Mouse (Mus musculus) fibroblast of lung, adult 2 months (primary cell): ENCODE data around the gene Gm2244.
"Not testable (repeated sequence)": the region's sequence is repeated elsewhere in the genome, so short reads cannot be mapped to it uniquely, and the experiment has no call there.

Experiments used
- DNase-seq: peaks from one replicate; pipeline ENCODE4 v3.0.0-alpha.2; 2011; ENCODE audit warnings: low read depth

The Gm2244 gene

DNA sequence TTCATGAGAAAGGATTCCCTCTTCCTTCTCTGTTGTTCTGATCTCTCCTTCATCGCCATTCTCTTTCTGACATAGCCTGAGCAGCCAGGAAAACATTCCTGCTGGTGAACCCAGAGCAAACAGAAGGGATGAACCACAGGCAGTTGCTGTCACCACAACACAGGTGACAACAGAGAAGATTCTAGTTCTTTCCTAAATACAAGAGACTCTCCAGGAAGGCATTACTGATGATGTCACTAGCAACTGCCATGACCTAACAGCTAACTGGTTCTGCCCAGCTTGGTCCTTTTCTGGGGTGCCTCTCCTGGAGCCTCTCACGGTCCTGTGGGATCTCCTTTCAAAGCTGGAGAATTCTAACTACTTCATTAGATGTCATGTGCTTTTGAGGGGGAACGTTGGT is at the start of gene Gm2244:
Gene Gm2244 (minus strand): TSS at position 101 of the 400 bp plus-strand sequence.
- DNase-seq, result not testable (repeated sequence)

DNA sequence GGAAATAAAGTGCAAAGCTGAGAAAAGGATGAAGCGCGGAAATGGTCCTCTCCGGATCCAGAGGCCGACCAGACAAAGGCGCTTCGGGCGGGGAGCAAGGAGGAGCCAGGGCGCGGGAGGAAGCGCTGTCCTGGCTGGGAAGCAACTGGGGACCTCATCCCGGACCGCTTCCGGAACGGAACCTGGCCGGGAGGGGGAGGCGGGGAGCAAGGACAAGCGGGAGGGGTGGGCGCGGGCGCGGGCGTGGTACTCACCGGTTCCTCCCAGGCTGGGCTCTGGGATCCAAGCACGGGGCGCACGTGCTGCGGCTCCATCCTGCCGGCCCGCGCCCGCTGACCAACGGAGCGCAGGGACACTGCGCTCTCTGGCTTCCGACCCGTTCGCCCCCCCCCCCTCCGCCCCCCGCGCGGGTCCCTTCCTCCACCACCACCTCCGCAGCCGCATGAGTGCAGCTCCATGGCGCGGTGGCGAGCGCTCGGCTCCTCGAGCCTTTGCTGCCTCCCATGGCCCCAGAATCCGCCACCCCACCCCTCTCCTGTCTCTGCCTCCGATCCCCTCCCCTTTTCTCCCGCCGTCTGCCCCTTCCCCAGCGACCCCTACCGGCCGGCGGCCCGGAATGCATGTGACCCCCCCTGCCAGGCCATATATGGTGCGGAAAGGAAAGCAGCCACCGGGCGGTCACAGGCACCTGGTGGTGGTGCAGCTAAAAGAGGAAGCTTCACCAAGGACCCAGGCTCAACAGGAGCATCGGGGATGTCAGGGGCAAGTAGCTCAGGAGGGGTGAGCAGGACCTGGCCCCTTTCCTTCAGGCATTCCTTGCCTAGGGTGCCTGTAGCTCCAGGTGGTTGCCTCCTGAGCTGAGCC is 35.3 kb upstream of the Gm2244 start, which contains the start of gene Gm2237:
Gene Gm2237 (minus strand): TSS at position 332 of the 864 bp plus-strand sequence.
- DNase-seq, result not testable (repeated sequence)
